Mouse (Mus musculus) ES-Bruce4 (cell line): ENCODE results near the gene Tmem269. TPM values are rescaled to one million over a fixed set of nuclear protein-coding genes. Genes with fewer than 3 reads are reported as not detected.
A peak's percentile ranks its signal among the peaks of the same experiment; 100 is the strongest.

ENCODE experiments used
- H3K27ac ChIP-seq: 2 replicates; pipeline ENCODE4 v1.5.1; 2012; ENCODE audit warnings: low read length, inconsistent platforms; ENCODE audit not compliant: insufficient read depth
- H3K27me3 ChIP-seq: 2 replicates; pipeline ENCODE4 v1.6.1; 2012; ENCODE audit warnings: mild to moderate bottlenecking, low read length, inconsistent platforms; ENCODE audit not compliant: control insufficient read depth, poor library complexity, insufficient read depth, severe bottlenecking
- H3K36me3 ChIP-seq: 2 replicates; pipeline ENCODE4 v1.6.1; 2012; ENCODE audit warnings: inconsistent platforms, mild to moderate bottlenecking, low read length, moderate library complexity; ENCODE audit not compliant: control insufficient read depth, poor library complexity, insufficient read depth, severe bottlenecking
- H3K4me1 ChIP-seq: one replicate; pipeline ENCODE4 v1.8.1; 2011; ENCODE audit warnings: low read length; ENCODE audit not compliant: control insufficient read depth, insufficient read depth
- H3K4me3 ChIP-seq: 2 replicates; pipeline ENCODE4 v1.5.1; 2011; ENCODE audit warnings: low read depth, mild to moderate bottlenecking, low read length
- H3K9ac ChIP-seq: 2 replicates; pipeline ENCODE4 v1.6.1; 2012; ENCODE audit warnings: low read depth, mild to moderate bottlenecking, inconsistent platforms; ENCODE audit not compliant: poor library complexity, severe bottlenecking
- H3K9me3 ChIP-seq: replicated peaks from 2 replicates; pipeline ENCODE4 v1.6.1; 2012; ENCODE audit warnings: mild to moderate bottlenecking, low read length, inconsistent platforms; ENCODE audit not compliant: control insufficient read depth, poor library complexity, insufficient read depth, severe bottlenecking
- CTCF ChIP-seq: IDR thresholded peaks from one replicate; pipeline ENCODE4 v1.8.1; 2011; ENCODE audit warnings: low read depth, low read length
- EP300 ChIP-seq: IDR thresholded peaks from 2 replicates; pipeline ENCODE4 v1.6.1; 2011; ENCODE audit warnings: low read depth, low read length; ENCODE audit not compliant: insufficient read depth
- POLR2A ChIP-seq: IDR thresholded peaks from one replicate; pipeline ENCODE4 v1.8.1; 2011; ENCODE audit warnings: low read length; ENCODE audit not compliant: insufficient read depth
- polyA plus RNA-seq: library from polyadenylated mRNA; stranded (reverse); fragments of >200 nt; gene quantifications from 2 replicates; pipeline ENCODE4 v1.2.4, GENCODE M21; 2011; ENCODE audit warnings: low read depth; ENCODE audit not compliant: missing spikeins, insufficient read depth, insufficient read length

Gene Tmem269
- polyA plus RNA-seq, 1 experiment: 0.73 TPM

DNA sequence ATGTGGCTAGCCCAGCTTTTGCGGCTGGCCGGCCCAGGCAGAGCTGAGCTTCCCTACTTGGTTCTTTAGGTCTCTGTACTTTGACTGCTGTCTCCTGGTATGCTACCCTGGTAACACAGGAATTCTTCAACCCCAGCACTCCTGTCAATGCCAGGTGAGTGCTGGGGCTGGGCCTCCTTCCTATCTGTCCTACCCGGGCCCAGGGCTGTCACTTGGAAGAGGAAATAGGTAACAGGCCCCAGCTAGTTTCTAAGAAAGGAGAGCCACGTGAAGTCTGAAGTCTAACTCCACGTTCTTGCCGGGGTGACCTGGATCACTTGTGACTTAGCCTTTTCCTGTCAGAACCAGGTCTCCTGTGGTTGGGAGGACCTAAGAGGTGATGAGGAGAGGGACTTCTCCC is 39.1 kb upstream of the Tmem269 start:
- H3K9ac ChIP-seq: no peak overlapping the region
- no peak overlapping the region for H3K4me3 ChIP-seq
- H3K9me3 ChIP-seq: no peaks in the 10 kb centered on the region
- TF ChIP-seq CTCF: no peak
- TF ChIP-seq POLR2A: no peak
- TF ChIP-seq EP300: no peak
- H3K27ac ChIP-seq: no peak overlapping the region
- no peaks in the 10 kb centered on the region for H3K27me3 ChIP-seq
- no peaks in the 10 kb centered on the region for H3K36me3 ChIP-seq
- H3K4me1 ChIP-seq: peaks cover 2% of the 10 kb centered on the region

DNA sequence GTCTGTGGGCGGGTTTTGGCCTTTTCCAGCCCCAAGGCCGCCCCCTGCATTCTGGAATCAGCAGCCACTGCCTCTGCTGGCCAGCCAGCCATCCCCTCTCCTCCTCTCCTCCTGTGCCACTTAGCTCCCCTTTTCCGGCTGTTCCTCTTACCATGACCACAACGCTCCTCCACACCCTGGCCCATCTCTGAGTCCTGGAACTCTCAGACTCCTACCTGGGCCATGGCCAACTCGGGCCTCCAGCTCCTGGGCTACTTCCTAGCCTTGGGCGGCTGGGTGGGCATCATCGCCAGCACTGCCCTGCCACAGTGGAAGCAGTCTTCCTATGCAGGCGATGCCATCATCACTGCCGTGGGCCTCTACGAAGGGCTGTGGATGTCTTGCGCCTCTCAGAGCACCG is 37.3 kb upstream of the Tmem269 start, which contains the start of gene Cldn19:
Gene Cldn19, plus strand, starts transcription at position 64 of the 400 bp plus-strand sequence.
- Histone ChIP-seq H3K4me1 (no peaks in the 10 kb centered on the region), H3K9me3 (no peaks in the 10 kb centered on the region), H3K27me3 (no peaks in the 10 kb centered on the region), H3K27ac (no peak within 1 kb of the TSS), H3K9ac (no peak within 1 kb of the TSS), H3K4me3 (peak within 1 kb of the TSS; percentile 16), H3K36me3 (no peaks in the 10 kb centered on the region)
- no peak for TF ChIP-seq POLR2A
- no peak for TF ChIP-seq CTCF
- TF ChIP-seq EP300: no peak

DNA sequence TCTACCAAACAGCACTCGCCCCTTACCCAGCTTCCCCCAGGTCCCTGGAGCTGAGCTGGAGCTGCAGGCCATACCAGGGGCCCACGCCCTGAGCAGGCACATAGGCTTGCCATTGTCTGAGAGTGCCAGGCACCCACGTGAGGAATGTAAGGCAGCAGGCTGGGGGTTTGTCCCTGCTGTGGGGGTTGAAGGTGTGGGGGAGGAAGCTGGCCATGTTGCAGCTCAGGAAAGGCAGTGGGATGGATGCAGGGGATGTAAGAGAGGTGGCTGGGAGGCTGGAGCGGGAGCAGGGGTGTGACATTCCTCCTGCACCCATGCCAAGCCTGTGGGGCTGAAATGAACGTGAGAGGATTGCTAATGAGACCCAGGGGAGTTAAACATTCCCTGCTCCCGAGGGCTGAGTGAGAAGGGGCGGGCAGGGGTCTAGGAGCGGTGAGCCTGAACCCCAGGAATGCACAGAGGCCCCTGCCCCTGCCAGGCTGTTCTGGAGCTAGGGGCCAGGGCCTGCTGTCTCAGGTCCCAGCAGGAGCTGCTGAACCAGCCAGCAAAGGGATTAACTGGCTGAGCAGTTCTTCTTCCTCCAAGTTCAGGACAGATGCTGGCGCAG is 36.1 kb upstream of the Tmem269 start:
- H3K27ac ChIP-seq: no peak overlapping the region
- TF ChIP-seq CTCF: no peak
- TF ChIP-seq EP300: no peak
- TF ChIP-seq POLR2A: no peak
- no peaks in the 10 kb centered on the region for H3K9me3 ChIP-seq
- no peaks in the 10 kb centered on the region for H3K27me3 ChIP-seq
- H3K9ac ChIP-seq: no peak overlapping the region
- H3K36me3 ChIP-seq: no peaks in the 10 kb centered on the region
- no peaks in the 10 kb centered on the region for H3K4me1 ChIP-seq
- H3K4me3 ChIP-seq: no peak overlapping the region

DNA sequence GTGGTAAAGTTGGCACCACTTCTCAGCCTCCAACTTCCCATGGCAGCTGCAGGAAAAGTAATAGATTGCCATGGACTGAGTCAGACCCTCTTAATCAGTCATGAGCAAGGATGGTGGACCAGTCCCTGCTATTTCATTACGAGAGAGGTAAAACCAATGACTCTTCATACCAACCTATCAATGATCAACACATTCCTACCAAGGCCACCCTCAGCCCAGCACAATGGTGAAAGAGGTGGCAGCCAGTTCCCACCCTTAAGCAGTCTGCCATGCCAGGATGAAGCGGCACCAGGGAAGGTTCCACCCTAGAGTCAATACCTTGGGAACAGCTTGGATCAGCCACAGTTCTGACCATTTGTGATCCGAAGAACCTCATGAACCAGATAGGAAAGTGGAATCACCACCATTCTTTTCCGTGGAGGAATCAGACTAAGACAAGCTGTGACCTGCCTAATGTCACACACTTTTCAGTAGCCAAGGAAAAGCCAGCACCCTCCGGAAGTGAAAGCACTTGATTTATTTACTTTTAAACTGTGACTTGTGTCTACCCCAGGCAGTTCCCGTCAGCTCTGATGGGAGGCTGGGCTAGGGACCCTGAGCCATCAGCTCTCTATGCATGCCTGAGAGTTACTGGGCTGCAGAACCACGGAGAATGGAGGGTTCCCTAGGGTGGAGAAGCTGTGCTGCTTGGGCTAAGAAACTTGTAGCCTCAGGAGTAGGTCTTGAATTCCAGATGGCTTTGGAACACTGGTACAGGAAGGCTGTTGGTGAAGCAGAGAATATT is 34.2 kb upstream of the Tmem269 start:
- H3K4me3 ChIP-seq: no peak overlapping the region
- H3K27me3 ChIP-seq: no peaks in the 10 kb centered on the region
- no peaks in the 10 kb centered on the region for H3K4me1 ChIP-seq
- no peak overlapping the region for H3K9ac ChIP-seq
- H3K36me3 ChIP-seq: no peaks in the 10 kb centered on the region
- H3K27ac ChIP-seq: no peak overlapping the region
- TF ChIP-seq POLR2A: no peak
- no peak for TF ChIP-seq CTCF
- TF ChIP-seq EP300: no peak
- no peaks in the 10 kb centered on the region for H3K9me3 ChIP-seq

DNA sequence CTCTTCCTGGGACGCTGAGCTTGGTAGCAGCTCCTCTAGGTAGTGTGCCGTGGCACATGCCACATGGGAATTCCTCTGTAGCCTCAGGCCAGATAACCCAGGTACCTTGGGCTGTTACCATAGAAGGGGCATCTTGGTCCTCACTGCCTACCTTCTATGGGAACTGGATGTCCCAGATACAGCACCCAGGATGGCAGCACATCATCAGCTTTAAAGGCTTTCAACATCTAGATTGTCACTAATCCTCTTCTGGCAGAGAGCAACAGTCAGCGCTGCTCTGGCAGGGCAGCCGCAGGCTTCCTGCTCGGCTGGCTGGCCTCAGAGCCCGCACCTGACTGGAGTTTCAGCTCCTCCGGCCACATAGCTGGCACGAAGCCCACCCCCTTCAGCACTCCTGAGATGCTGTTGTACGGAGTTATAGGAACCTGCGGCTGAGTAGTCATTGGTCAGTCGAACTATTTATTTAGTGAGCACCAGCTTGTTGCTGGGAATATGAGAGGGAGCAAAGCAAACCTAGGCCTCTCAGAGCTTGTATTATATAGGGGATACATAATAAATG is 30.5 kb upstream of the Tmem269 start:
- H3K36me3 ChIP-seq: no peaks in the 10 kb centered on the region
- no peak for TF ChIP-seq POLR2A
- no peak for TF ChIP-seq CTCF
- no peak for TF ChIP-seq EP300

More for the DNA sequence above, 30.5 kb upstream of the Tmem269 start:
- Histone ChIP-seq H3K27ac (no peak overlapping the region), H3K4me1 (no peaks in the 10 kb centered on the region), H3K4me3 (no peak overlapping the region), H3K9ac (no peak overlapping the region), H3K27me3 (no peaks in the 10 kb centered on the region), H3K9me3 (no peaks in the 10 kb centered on the region)
